Mouse (Mus musculus): ENCODE measurements around the gene Pcbp2. TPM values are rescaled to one million over a fixed set of nuclear protein-coding genes. Genes with fewer than 3 reads are reported as not detected.

Gene Pcbp2
- 100 to 1,000 TPM; 208 to 220 TPM for polyA plus RNA-seq (2017; shearing (Covaris generic))

GRCm38 (mm10) chr15:102470183-102470604, at the start of gene Pcbp2:
Gene Pcbp2, plus strand, starts transcription at chr15:102470539.
- peak; percentile 98 for ATAC-seq

GRCm38 (mm10) chr15:102420986-102421385, 49.4 kb upstream of the Pcbp2 start:
- no peak for ATAC-seq

GRCm38 (mm10) chr15:102421437-102421836, 48.9 kb upstream of the Pcbp2 start:
- peak; percentile 65 for ATAC-seq

GRCm38 (mm10) chr15:102423602-102424240, 46.6 kb upstream of the Pcbp2 start:
- no peak for ATAC-seq

GRCm38 (mm10) chr15:102424657-102425056, 45.7 kb upstream of the Pcbp2 start:
- ATAC-seq, result no peak

GRCm38 (mm10) chr15:102426963-102427362, 43.4 kb upstream of the Pcbp2 start:
- no peak for ATAC-seq

GRCm38 (mm10) chr15:102432046-102432445, 38.3 kb upstream of the Pcbp2 start:
- ATAC-seq, result no peak

GRCm38 (mm10) chr15:102433173-102433572, 37.2 kb upstream of the Pcbp2 start:
- ATAC-seq, result no peak

- ATAC-seq, result no peak
These were observed 27.8 kb upstream of the Pcbp2 start for GRCm38 (mm10) chr15:102442490-102442889.

GRCm38 (mm10) chr15:102445146-102445545, 25.2 kb upstream of the Pcbp2 start, which contains the start of gene Amhr2:
Gene Amhr2, plus strand, starts transcription at chr15:102445367.
- ATAC-seq, result no peak

GRCm38 (mm10) chr15:102446448-102446847, 23.9 kb upstream of the Pcbp2 start:
- no peak for ATAC-seq

- no peak for ATAC-seq
These were observed 21.0 kb upstream of the Pcbp2 start for GRCm38 (mm10) chr15:102449366-102449765.

GRCm38 (mm10) chr15:102450928-102451327, 19.4 kb upstream of the Pcbp2 start:
- ATAC-seq, result no peak

GRCm38 (mm10) chr15:102451666-102452430, 18.5 kb upstream of the Pcbp2 start:
- ATAC-seq, result no peak

- ATAC-seq, result no peak
These were observed 14.3 kb upstream of the Pcbp2 start for GRCm38 (mm10) chr15:102455993-102456392.

- peak; percentile 28 for ATAC-seq
These were observed 12.1 kb upstream of the Pcbp2 start for GRCm38 (mm10) chr15:102458050-102458736.

- ATAC-seq, result peak; percentile 93
These were observed 11.4 kb upstream of the Pcbp2 start, which contains the start of gene Prr13 for GRCm38 (mm10) chr15:102458904-102459317. Gene Prr13, plus strand, starts transcription at chr15:102459028.

GRCm38 (mm10) chr15:102459381-102459780, 11.0 kb upstream of the Pcbp2 start:
- no peak for ATAC-seq

- no peak for ATAC-seq
These were observed 10.5 kb upstream of the Pcbp2 start for GRCm38 (mm10) chr15:102459847-102460246.

- no peak for ATAC-seq
These were observed 9.9 kb upstream of the Pcbp2 start for GRCm38 (mm10) chr15:102460409-102460808.

- ATAC-seq, result no peak
These were observed 9.4 kb upstream of the Pcbp2 start for GRCm38 (mm10) chr15:102460971-102461370.

- ATAC-seq, result no peak
These were observed 8.8 kb upstream of the Pcbp2 start for GRCm38 (mm10) chr15:102461430-102462075.

- ATAC-seq, result no peak
These were observed 6.7 kb upstream of the Pcbp2 start for GRCm38 (mm10) chr15:102463666-102464065.
